Mouse (Mus musculus): Measurements from ENCODE around the gene Cdh13. TPM values are rescaled to one million over a fixed set of nuclear protein-coding genes. Genes with fewer than 3 reads are reported as not detected.
A peak's percentile ranks its signal among the peaks of the same experiment; 100 is the strongest.

Gene Cdh13
- polyA plus RNA-seq, 1 experiment from 2014 or later: 63.9 TPM

- Histone ChIP-seq H3K4me1 (replicated peaks) (0 out of 2 replicates have a peak, but pooled peaks cover 3% of the 10 kb centered on the region), H3K4me3 (no peak overlapping the region), H3K27ac (no peak overlapping the region), H3K9me3 (replicated peaks) (no peaks in the 10 kb centered on the region), H3K9ac (no peak overlapping the region), H3K4me2 (no peak overlapping the region), H3K27me3 (no peaks in the 10 kb centered on the region), H3K36me3 (no peaks in the 10 kb centered on the region)
- no peak for ATAC-seq (replicated peaks; ENCODE audit: insufficient number of reproducible peaks, insufficient read depth, low FRiP score, low read depth)
- WGBS: 68% methylated on average over 9 of the region's 9 CpGs
Observed at GRCm38 (mm10) chr8:118348710-118349489, 65.4 kb downstream of the Cdh13 start.

GRCm38 (mm10) chr8:118350136-118350535 is 66.6 kb downstream of the Cdh13 start:
- Histone ChIP-seq H3K9ac (no peak overlapping the region), H3K4me1 (replicated peaks) (0 out of 2 replicates have a peak, but pooled peaks cover 2% of the 10 kb centered on the region), H3K36me3 (no peaks in the 10 kb centered on the region), H3K4me2 (no peak overlapping the region), H3K27me3 (no peaks in the 10 kb centered on the region), H3K9me3 (replicated peaks) (no peaks in the 10 kb centered on the region), H3K4me3 (no peak overlapping the region), H3K27ac (no peak overlapping the region)
- ATAC-seq (replicated peaks; ENCODE audit: insufficient number of reproducible peaks, insufficient read depth, low FRiP score, low read depth): no peak
- 46% methylated on average over 7 of the region's 7 CpGs for WGBS

GRCm38 (mm10) chr8:118353022-118353421 is 69.5 kb downstream of the Cdh13 start:
- WGBS: 66% methylated on average over 4 of the region's 4 CpGs
- no peaks in the 10 kb centered on the region for H3K27me3 ChIP-seq
- H3K4me1 ChIP-seq (replicated peaks): no peaks in the 10 kb centered on the region
- no peaks in the 10 kb centered on the region for H3K36me3 ChIP-seq
- H3K4me2 ChIP-seq: no peak overlapping the region
- no peak overlapping the region for H3K27ac ChIP-seq
- H3K4me3 ChIP-seq: no peak overlapping the region
- no peaks in the 10 kb centered on the region for H3K9me3 ChIP-seq (replicated peaks)
- no peak for ATAC-seq (replicated peaks; ENCODE audit: insufficient number of reproducible peaks, insufficient read depth, low FRiP score, low read depth)
- no peak overlapping the region for H3K9ac ChIP-seq

GRCm38 (mm10) chr8:118357067-118357466 is 73.5 kb downstream of the Cdh13 start:
- Histone ChIP-seq H3K9ac (no peak overlapping the region), H3K27me3 (no peaks in the 10 kb centered on the region), H3K4me2 (no peak overlapping the region), H3K36me3 (no peaks in the 10 kb centered on the region), H3K27ac (no peak overlapping the region), H3K4me3 (no peak overlapping the region), H3K9me3 (replicated peaks) (no peaks in the 10 kb centered on the region), H3K4me1 (replicated peaks) (no peaks in the 10 kb centered on the region)
- WGBS: 87% methylated on average over 5 of the region's 5 CpGs
- no peak for ATAC-seq (replicated peaks; ENCODE audit: insufficient number of reproducible peaks, insufficient read depth, low FRiP score, low read depth)

GRCm38 (mm10) chr8:118357596-118357995 is 74.1 kb downstream of the Cdh13 start:
- no peak overlapping the region for H3K27ac ChIP-seq
- no peaks in the 10 kb centered on the region for H3K4me1 ChIP-seq (replicated peaks)
- no peaks in the 10 kb centered on the region for H3K27me3 ChIP-seq
- WGBS: 85% methylated on average over 7 of the region's 7 CpGs
- no peak for ATAC-seq (replicated peaks; ENCODE audit: insufficient number of reproducible peaks, insufficient read depth, low FRiP score, low read depth)
- no peak overlapping the region for H3K4me2 ChIP-seq
- H3K9me3 ChIP-seq (replicated peaks): no peaks in the 10 kb centered on the region
- no peaks in the 10 kb centered on the region for H3K36me3 ChIP-seq
- no peak overlapping the region for H3K4me3 ChIP-seq
- no peak overlapping the region for H3K9ac ChIP-seq

- WGBS: 69% methylated on average over 3 of the region's 3 CpGs
- H3K9me3 ChIP-seq (replicated peaks): no peaks in the 10 kb centered on the region
- ATAC-seq (replicated peaks; ENCODE audit: insufficient number of reproducible peaks, insufficient read depth, low FRiP score, low read depth): no peak
Observed at GRCm38 (mm10) chr8:118363781-118364180, 80.2 kb downstream of the Cdh13 start.

GRCm38 (mm10) chr8:118373092-118373491 is 89.6 kb downstream of the Cdh13 start:
- ATAC-seq (replicated peaks; ENCODE audit: insufficient number of reproducible peaks, insufficient read depth, low FRiP score, low read depth): no peak
- H3K9ac ChIP-seq: no peak overlapping the region
- H3K4me3 ChIP-seq: no peak overlapping the region
- H3K27ac ChIP-seq: no peak overlapping the region
- no peaks in the 10 kb centered on the region for H3K9me3 ChIP-seq (replicated peaks)
- peaks cover 29% of the 10 kb centered on the region for H3K4me1 ChIP-seq (replicated peaks)
- WGBS: 83% methylated on average over 3 of the region's 3 CpGs
- no peaks in the 10 kb centered on the region for H3K27me3 ChIP-seq
- no peaks in the 10 kb centered on the region for H3K36me3 ChIP-seq
- no peak overlapping the region for H3K4me2 ChIP-seq

More at GRCm38 (mm10) chr8:118363781-118364180, 80.2 kb downstream of the Cdh13 start:
- H3K27ac ChIP-seq: no peak overlapping the region
- no peak overlapping the region for H3K4me2 ChIP-seq
- H3K27me3 ChIP-seq: no peaks in the 10 kb centered on the region
- H3K4me3 ChIP-seq: no peak overlapping the region
- no peaks in the 10 kb centered on the region for H3K36me3 ChIP-seq
- H3K4me1 ChIP-seq (replicated peaks): peaks cover 3% of the 10 kb centered on the region; the same call in 1 of the 2 replicates
- H3K9ac ChIP-seq: no peak overlapping the region

GRCm38 (mm10) chr8:118374738-118375137 is 91.2 kb downstream of the Cdh13 start:
- Histone ChIP-seq H3K4me1 (replicated peaks) (peaks cover 45% of the 10 kb centered on the region), H3K27ac (no peak overlapping the region; the same call in 1 of the 2 replicates), H3K36me3 (no peaks in the 10 kb centered on the region), H3K4me2 (no peak overlapping the region), H3K4me3 (no peak overlapping the region), H3K27me3 (no peaks in the 10 kb centered on the region), H3K9me3 (replicated peaks) (no peaks in the 10 kb centered on the region), H3K9ac (no peak overlapping the region)
- ATAC-seq (replicated peaks; ENCODE audit: insufficient number of reproducible peaks, insufficient read depth, low FRiP score, low read depth): no peak
- WGBS: 50% methylated on average over 6 of the region's 6 CpGs

- WGBS: 20% methylated on average over 3 of the region's 3 CpGs
- no peak for ATAC-seq (replicated peaks; ENCODE audit: insufficient number of reproducible peaks, insufficient read depth, low FRiP score, low read depth)
- H3K9me3 ChIP-seq (replicated peaks): no peaks in the 10 kb centered on the region
- no peak overlapping the region for H3K9ac ChIP-seq
- H3K36me3 ChIP-seq: no peaks in the 10 kb centered on the region
- H3K27ac ChIP-seq: peak overlapping the region; percentile 55
- H3K4me2 ChIP-seq: no peak overlapping the region
- H3K27me3 ChIP-seq: no peaks in the 10 kb centered on the region
- H3K4me1 ChIP-seq (replicated peaks): peaks cover 51% of the 10 kb centered on the region
- no peak overlapping the region for H3K4me3 ChIP-seq
Observed at GRCm38 (mm10) chr8:118376791-118377190, 93.3 kb downstream of the Cdh13 start.

GRCm38 (mm10) chr8:118378985-118379384 is 95.5 kb downstream of the Cdh13 start:
- no peak overlapping the region for H3K4me3 ChIP-seq
- no peak overlapping the region for H3K9ac ChIP-seq
- ATAC-seq (replicated peaks; ENCODE audit: insufficient number of reproducible peaks, insufficient read depth, low FRiP score, low read depth): peak; percentile 76
- H3K36me3 ChIP-seq: no peaks in the 10 kb centered on the region
- H3K4me2 ChIP-seq: peak overlapping the region; percentile 38
- 40% methylated on average over 8 of the region's 8 CpGs for WGBS
- no peaks in the 10 kb centered on the region for H3K9me3 ChIP-seq (replicated peaks)
- no peaks in the 10 kb centered on the region for H3K27me3 ChIP-seq
- H3K4me1 ChIP-seq (replicated peaks): peaks cover 51% of the 10 kb centered on the region
- H3K27ac ChIP-seq: peak overlapping the region; percentile 77

- Histone ChIP-seq H3K9ac (no peak overlapping the region), H3K4me1 (replicated peaks) (peaks cover 47% of the 10 kb centered on the region), H3K27ac (peak overlapping the region; percentile 77), H3K4me3 (no peak overlapping the region), H3K9me3 (replicated peaks) (no peaks in the 10 kb centered on the region), H3K4me2 (peak overlapping the region; percentile 38; the same call in 1 of the 2 replicates), H3K36me3 (no peaks in the 10 kb centered on the region), H3K27me3 (no peaks in the 10 kb centered on the region)
- WGBS: 44% methylated on average over 3 of the region's 3 CpGs
- no peak for ATAC-seq (replicated peaks; ENCODE audit: insufficient number of reproducible peaks, insufficient read depth, low FRiP score, low read depth)
Observed at GRCm38 (mm10) chr8:118379657-118380056, 96.1 kb downstream of the Cdh13 start.

- H3K27ac ChIP-seq: peak overlapping the region; percentile 77
- WGBS: 51% methylated on average over 8 of the region's 8 CpGs
Observed at GRCm38 (mm10) chr8:118380058-118380457, 96.5 kb downstream of the Cdh13 start.

More at GRCm38 (mm10) chr8:118380058-118380457, 96.5 kb downstream of the Cdh13 start:
- H3K4me3 ChIP-seq: no peak overlapping the region
- peaks cover 47% of the 10 kb centered on the region for H3K4me1 ChIP-seq (replicated peaks)
- no peaks in the 10 kb centered on the region for H3K27me3 ChIP-seq
- H3K36me3 ChIP-seq: no peaks in the 10 kb centered on the region
- no peaks in the 10 kb centered on the region for H3K9me3 ChIP-seq (replicated peaks)
- H3K4me2 ChIP-seq: no peak overlapping the region
- no peak for ATAC-seq (replicated peaks; ENCODE audit: insufficient number of reproducible peaks, insufficient read depth, low FRiP score, low read depth)
- H3K9ac ChIP-seq: no peak overlapping the region

All from heart, embryonic 15.5 days (tissue).